Mouse (Mus musculus): ENCODE results near the gene Hist1h2bc.

- no peak for TF ChIP-seq EP300 (IDR thresholded peaks at IDR 0.05; ENCODE audit: low read depth)
- TF ChIP-seq CTCF (IDR thresholded peaks at IDR 0.05; ENCODE audit: low read depth): no peak
Observed at GRCm38 (mm10) chr13:23724239-23724638, 40.2 kb downstream of the Hist1h2bc start.

Measured in liver, postnatal 0 days (tissue).